Mouse (Mus musculus): ENCODE measurements at regions not wholly inside any gene's neighbourhood (a gene's known extent, or its start where the extent isn't known, plus 50 kb on each side); places are given as distances from the start of the nearest gene placed in this dataset.

- no peak for TF ChIP-seq ZMIZ1 (IDR thresholded peaks at IDR 0.05; ENCODE audit: low read depth, low read length)
- TF ChIP-seq POLR2A (IDR thresholded peaks at IDR 0.05; ENCODE audit: low read depth, low read length) = no peak
- TF ChIP-seq ETS1 (conservative IDR thresholded peaks at IDR 0.05; ENCODE audit: low read depth, low read length) = no peak
- TF ChIP-seq CHD1 (IDR thresholded peaks at IDR 0.05; ENCODE audit: low read depth, low read length) = no peak
- no peak for TF ChIP-seq EP300 (IDR thresholded peaks at IDR 0.05; ENCODE audit: low read length)
- TF ChIP-seq POLR2AphosphoS2 (IDR thresholded peaks at IDR 0.05; ENCODE audit: low read depth, low read length) = no peak
- TF ChIP-seq BHLHE40 (IDR thresholded peaks at IDR 0.05; ENCODE audit: low read depth, low read length) = no peak
- TF ChIP-seq ZC3H11A (IDR thresholded peaks at IDR 0.05; ENCODE audit: low read depth, low read length) = no peak
- TF ChIP-seq USF1 (IDR thresholded peaks at IDR 0.05; ENCODE audit: low read depth, low read length) = no peak
- TF ChIP-seq HCFC1 (IDR thresholded peaks at IDR 0.05; ENCODE audit: low read depth, low read length) = no peak
- TF ChIP-seq CTCF (conservative IDR thresholded peaks at IDR 0.05 in 1 of 2, IDR thresholded peaks at IDR 0.05 in 1 of 2; ENCODE audit: low read depth in 2 of 2, low read length in 2 of 2) = no peak
- TF ChIP-seq TBP (conservative IDR thresholded peaks at IDR 0.05; ENCODE audit: low read depth, low read length) = no peak
- no peak for TF ChIP-seq NRF1 (IDR thresholded peaks at IDR 0.05; ENCODE audit: low read depth, low read length)
These were observed 291.4 kb downstream of the Tfec start for GRCm38 (mm10) chr6:16606687-16607392.

Data from CH12.LX (cell line).